Mouse (Mus musculus) kidney, adult 2 months (tissue): ENCODE measurements around the gene Gm14391. TPM values are rescaled to one million over a fixed set of nuclear protein-coding genes. Genes with fewer than 3 reads are reported as not detected.
A peak's percentile ranks its signal among the peaks of the same experiment; 100 is the strongest.
"Not testable (repeated sequence)": the region's sequence is repeated elsewhere in the genome, so short reads cannot be mapped to it uniquely, and the experiment has no call there.

Experiments used
- DNase-seq: peaks from one replicate; pipeline ENCODE4 v3.0.0; 2021
- H3K27ac ChIP-seq: fragments of 200-500 bp; 2 replicates; pipeline ENCODE4 v1.5.1; 2012; ENCODE audit warnings: low read depth, low read length, control low read depth, inconsistent platforms; ENCODE audit not compliant: insufficient read depth
- H3K27me3 ChIP-seq: fragments of 200-500 bp; replicated peaks from 2 replicates; pipeline ENCODE4 v1.6.1; 2012; ENCODE audit warnings: mild to moderate bottlenecking, moderate library complexity, low read length, inconsistent platforms; ENCODE audit not compliant: control insufficient read depth, insufficient read depth
- H3K36me3 ChIP-seq: fragments of 200-500 bp; 2 replicates; pipeline ENCODE4 v1.6.1; 2012; ENCODE audit warnings: mild to moderate bottlenecking, moderate library complexity, low read length, inconsistent platforms; ENCODE audit not compliant: control insufficient read depth, insufficient read depth
- H3K4me1 ChIP-seq: fragments of 200-500 bp; 2 replicates; pipeline ENCODE4 v1.6.1; 2011; ENCODE audit warnings: low read length; ENCODE audit not compliant: control insufficient read depth, insufficient read depth
- H3K4me3 ChIP-seq: fragments of 200-500 bp; 2 replicates; pipeline ENCODE4 v1.5.1; 2011; ENCODE audit warnings: mild to moderate bottlenecking, low read depth, low read length, control low read depth; ENCODE audit not compliant: insufficient read depth
- CTCF ChIP-seq: fragments of 200-500 bp; conservative IDR thresholded peaks from 2 replicates; pipeline ENCODE4 v1.5.1; 2011; ENCODE audit warnings: low read depth, mild to moderate bottlenecking, control low read depth, low read length, moderate library complexity, mixed read lengths; ENCODE audit not compliant: insufficient read depth, insufficient read length
- POLR2A ChIP-seq: fragments of 200-500 bp; IDR thresholded peaks from one replicate; pipeline ENCODE4 v1.6.1; 2011; ENCODE audit warnings: low read depth, low read length, control low read depth
- WGBS: fragments of 180-500 bp; shearing (Covaris S2); methylation state at CpG from one replicate; pipeline ENCODE4 v1.1.7; 2018; 5-methylcytosine and 5-hydroxymethylcytosine counted together
- polyA plus RNA-seq: library from polyadenylated mRNA; depleted of rRNA; stranded (reverse); fragments of >200 nt; gene quantifications from 2 replicates; pipeline ENCODE4 v1.2.3, GENCODE M21; 2012; rRNA removed

The Gm14391 gene
- polyA plus RNA-seq, 1 experiment, result 8.9 TPM

DNA sequence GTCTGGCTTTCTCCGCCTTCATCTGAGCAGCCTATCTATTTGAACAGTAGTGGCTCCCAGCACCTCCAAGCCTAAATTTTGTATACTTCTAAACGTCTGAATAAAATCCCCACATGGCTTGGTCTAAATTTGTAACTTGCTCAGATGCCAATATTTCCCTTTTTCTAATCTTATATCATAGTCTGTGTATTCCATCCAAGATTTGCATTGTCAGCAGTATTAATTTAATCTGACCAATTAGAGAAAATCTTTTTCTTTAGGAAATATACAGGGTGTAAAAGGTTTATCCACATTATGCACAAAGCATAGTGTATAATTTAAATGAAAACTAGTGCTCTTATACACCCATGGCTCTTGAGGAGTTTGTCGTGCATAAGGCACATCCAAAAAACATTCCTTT, 48.1 kb downstream of the Gm14391 start:
- 87% methylated on average over 3 of the region's 3 CpGs for WGBS
- Histone ChIP-seq H3K4me1 (no peaks in the 10 kb centered on the region), H3K27ac (no peak overlapping the region), H3K27me3 (no peaks in the 10 kb centered on the region), H3K4me3 (no peak overlapping the region), H3K36me3 (no peaks in the 10 kb centered on the region)
- TF ChIP-seq CTCF (no peak), POLR2A (no peak)
- no peak for DNase-seq

DNA sequence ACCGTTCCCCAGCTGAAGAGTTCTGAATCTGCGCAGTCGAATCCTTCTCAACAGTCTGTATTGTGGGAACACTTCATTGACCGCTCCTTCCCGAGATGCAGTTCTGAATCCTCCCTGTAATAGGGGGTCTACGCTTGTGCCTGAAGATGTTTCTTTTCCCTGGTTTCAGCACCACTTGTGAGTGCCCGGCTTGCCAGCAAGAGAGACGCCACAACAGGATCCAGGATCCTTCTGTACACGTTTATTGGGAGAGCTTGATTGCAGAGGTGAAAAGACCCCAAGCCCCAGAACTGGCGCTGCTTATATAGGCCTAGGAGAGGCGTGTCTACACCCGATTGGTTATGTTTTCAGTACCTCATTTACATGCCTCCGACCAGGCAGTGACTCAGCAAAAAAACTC, 50.0 kb downstream of the Gm14391 start:
- Histone ChIP-seq H3K27ac (no peak overlapping the region), H3K4me3 (no peak overlapping the region), H3K36me3 (no peaks in the 10 kb centered on the region), H3K4me1 (no peaks in the 10 kb centered on the region), H3K27me3 (no peaks in the 10 kb centered on the region)
- no peak for DNase-seq
- 92% methylated on average over 13 of the region's 13 CpGs for WGBS
- TF ChIP-seq CTCF, result no peak
- no peak for TF ChIP-seq POLR2A

DNA sequence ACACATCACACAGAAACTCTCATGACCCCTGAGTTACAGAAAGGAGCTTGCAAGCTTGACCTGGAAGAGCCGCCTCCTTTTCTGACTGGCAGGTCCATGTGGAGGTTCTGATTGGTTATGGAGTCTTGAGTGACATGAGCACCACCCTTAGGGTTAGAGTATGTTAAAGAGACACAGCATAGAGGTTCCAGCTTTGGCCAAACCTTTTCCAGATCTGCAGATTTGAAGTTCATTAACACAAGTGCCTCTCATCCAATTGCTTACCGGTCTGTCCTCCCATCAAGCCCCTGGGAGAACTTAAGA, 64.8 kb downstream of the Gm14391 start, which contains the start of gene Gm14399:
Gm14399 (minus strand) TSS at position 20 of the 303 bp plus-strand sequence.
- H3K27me3 ChIP-seq, DNase-seq, H3K4me1 ChIP-seq, H3K36me3 ChIP-seq: not testable (repeated sequence)
- 0% methylated on average over 1 of the region's 2 CpGs for WGBS
- Histone ChIP-seq H3K4me3 (peak within 1 kb of the TSS; percentile 80), H3K27ac (peak within 1 kb of the TSS; percentile 9; the same call in 1 of the 2 replicates)

DNA sequence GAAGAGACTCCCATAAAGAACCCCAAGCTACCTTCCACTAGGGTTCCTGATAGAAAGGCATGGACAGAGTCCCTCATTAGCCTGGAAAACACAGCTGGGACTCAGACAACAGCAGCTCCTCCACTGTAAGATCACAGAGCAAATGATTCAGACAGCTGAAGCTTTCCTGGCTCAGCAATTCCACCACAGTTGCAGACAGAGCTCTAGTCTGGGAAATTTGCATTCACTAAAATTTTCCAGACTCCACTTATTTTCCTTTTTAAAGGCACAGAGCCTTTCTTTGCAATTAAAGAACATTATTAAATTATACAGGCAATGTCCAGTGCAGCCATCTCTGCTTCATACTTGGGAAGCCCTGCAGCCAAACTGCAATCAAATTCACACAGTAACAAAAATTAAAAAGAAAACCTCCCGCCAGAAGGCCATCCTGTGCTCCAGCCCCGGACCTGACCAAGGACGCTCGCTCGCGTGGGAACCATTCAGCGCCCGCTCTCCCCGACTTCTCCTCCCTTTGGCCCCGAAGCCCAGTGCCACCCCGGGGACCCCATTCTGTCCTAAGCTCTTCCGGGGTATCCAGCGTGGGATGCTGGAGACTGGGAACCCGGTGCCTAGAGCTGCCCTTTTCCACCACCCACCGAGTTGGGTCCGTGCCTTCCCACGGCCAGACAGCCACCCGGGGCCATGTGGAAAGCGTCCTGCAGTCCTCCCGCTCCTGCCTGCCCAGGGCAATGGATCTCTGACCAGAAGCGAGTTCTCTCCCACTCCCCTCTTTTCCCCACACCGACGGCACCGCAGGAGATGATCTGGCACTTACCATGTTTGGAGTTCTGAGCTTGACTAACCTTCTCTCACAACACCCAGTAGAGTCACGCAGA, 65.4 kb downstream of the Gm14391 start:
- H3K27me3 ChIP-seq, H3K36me3 ChIP-seq, H3K4me1 ChIP-seq: not testable (repeated sequence)
- H3K4me3 ChIP-seq, result peak overlapping the region; percentile 80
- 8% methylated on average over 25 of the region's 25 CpGs for WGBS
- H3K27ac ChIP-seq, result peak overlapping the region; percentile 9; the same call in 1 of the 2 replicates
- DNase-seq, result peak; percentile 42

Other genes with a start within 250 kb of the Gm14391 start
- gene Gm14444, start 196.7 kb downstream of the Gm14391 start, polyA plus RNA-seq, result not detected in 2 replicates
- not detected in 2 replicates for gene Gm14393, start 139.1 kb downstream of the Gm14391 start, polyA plus RNA-seq
- 1.0 and 1.1 TPM in 2 replicates for gene Gm14399, start 64.9 kb downstream of the Gm14391 start, polyA plus RNA-seq
- gene Gm14443, start 31.0 kb downstream of the Gm14391 start, polyA plus RNA-seq, result 0.24 and 0.41 TPM in 2 replicates
- gene Gm14440, start 68.2 kb upstream of the Gm14391 start, polyA plus RNA-seq, result not detected in 2 replicates
- 2.4 and 3.4 TPM in 2 replicates for gene Gm4631, start 131.3 kb upstream of the Gm14391 start, polyA plus RNA-seq
- gene Zfp968, start 165.5 kb upstream of the Gm14391 start, polyA plus RNA-seq, result 0.71 and 1.9 TPM in 2 replicates
- 5.0 and 7.6 TPM in 2 replicates for gene Gm4724, start 228.9 kb upstream of the Gm14391 start, polyA plus RNA-seq